Mouse (Mus musculus) stomach, embryonic 15.5 days (tissue): Measurements from ENCODE around the gene Eif2s1. TPM values are rescaled to one million over a fixed set of nuclear protein-coding genes. Genes with fewer than 3 reads are reported as not detected.

Source experiments
- polyA plus RNA-seq: library from polyadenylated mRNA; unstranded; fragments of >200 nt; fragmentation: Nextera tagmentation; extraction: Ambion mirVana; gene quantifications from 2 replicates; pipeline ENCODE4 v1.2.1, GENCODE M21; 2015

Gene Eif2s1
- polyA plus RNA-seq, 1 experiment from 2014 or later: 202 TPM

Other genes with a start within 250 kb of the Eif2s1 start
- gene Fam71d, start 170.3 kb upstream of the Eif2s1 start, polyA plus RNA-seq: not detected in 2 replicates
- 20.7 and 21.2 TPM in 2 replicates for gene Mpp5, start 112.9 kb upstream of the Eif2s1 start, polyA plus RNA-seq
- gene Atp6v1d, start 181 bp upstream of the Eif2s1 start, polyA plus RNA-seq: 59.3 and 60.5 TPM in 2 replicates
- 24.5 and 25.3 TPM in 2 replicates for gene Plek2, start 45.1 kb downstream of the Eif2s1 start, polyA plus RNA-seq
- gene Tmem229b, start 145.8 kb downstream of the Eif2s1 start, polyA plus RNA-seq: 6.1 and 6.5 TPM in 2 replicates
- 4.9 and 5.5 TPM in 2 replicates for gene Plekhh1, start 167.3 kb downstream of the Eif2s1 start, polyA plus RNA-seq
- 31.7 and 33.0 TPM in 2 replicates for gene Pigh, start 227.8 kb downstream of the Eif2s1 start, polyA plus RNA-seq